Mouse (Mus musculus): ENCODE results near the gene 4930451I11Rik.

The 4930451I11Rik gene

DNA sequence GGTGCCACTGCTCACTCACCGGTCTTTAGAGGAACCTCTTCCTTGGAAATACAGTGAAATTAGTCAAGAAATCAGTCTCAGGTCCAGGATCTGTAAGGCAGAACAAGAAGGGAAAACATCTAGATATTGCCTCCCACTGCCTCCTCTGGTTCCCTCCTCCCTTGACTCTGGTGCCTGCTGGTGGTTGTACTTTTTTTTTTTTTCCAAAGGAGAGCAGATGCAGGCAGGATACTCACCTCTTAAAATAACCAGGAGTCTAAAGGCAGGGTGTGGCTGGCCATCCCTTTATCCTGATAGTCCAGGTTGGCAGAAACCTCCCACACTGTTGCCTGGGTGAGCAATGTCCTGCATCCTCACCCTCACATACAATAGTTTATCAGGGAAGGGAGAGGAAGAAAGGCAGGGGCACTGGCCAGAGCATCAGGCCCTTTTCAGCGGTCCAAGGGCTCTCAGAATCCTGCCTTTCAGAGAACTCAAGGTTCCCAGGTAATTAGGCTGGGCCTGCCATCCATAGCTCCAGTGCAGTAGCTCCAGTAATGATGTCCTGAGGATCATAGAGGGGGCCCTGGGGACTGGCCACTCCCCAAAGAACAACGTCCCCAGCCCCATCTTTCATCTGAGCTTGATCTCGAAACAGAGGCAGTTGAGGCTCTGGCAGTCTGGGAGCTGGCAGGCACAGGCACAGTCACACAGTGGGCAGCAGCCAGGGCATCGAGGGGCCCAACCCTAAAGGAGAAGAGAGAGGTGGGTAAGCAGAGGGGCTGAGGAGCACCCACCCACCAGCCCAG, 31.0 kb downstream of the 4930451I11Rik start:
- in situ Hi-C loops (cut with MboI, MseI) = no loop called here

DNA sequence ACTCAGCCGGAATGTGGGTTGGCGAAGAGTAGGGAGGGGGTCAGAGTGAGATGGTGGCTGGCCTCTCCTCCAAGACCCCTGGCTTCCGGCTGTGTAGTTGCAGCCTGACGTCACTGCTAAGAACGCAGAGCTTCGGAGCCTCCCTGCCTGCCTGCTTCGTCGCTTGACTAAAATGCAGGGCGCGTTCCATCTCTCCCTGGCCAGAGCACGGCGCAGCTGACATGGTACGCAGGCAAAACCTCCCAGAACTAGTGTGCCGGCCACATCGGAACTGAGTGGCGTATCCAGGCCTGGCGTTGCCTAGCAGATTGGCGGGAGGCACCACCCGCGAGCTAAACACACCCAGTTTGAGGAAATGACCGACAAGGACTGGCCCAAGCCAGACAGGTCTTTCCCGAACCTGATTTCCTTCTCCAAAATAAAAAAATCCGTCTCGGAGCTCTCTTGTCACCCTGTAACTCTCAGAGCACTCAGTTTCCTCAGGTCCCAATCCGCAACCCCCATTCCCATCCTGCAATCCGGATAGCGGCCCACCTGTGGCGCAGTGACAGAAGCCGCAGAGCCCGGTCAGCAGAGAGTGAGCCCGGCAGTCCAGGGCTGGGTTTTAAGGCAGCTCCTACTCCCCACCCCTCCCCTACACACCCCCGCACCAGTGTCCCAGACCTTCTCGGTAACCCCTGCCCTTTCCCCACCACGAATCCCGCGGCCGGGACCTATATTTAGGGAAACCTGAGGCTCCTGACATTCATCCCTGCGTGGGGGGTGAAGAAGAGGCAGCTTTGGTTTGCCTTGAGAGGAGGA, 31.8 kb downstream of the 4930451I11Rik start:
- in situ Hi-C loops (cut with MboI, MseI) = loop anchor here (5.0 kb wide), 1 partner anchor 97 kb away; no protein-coding TSS in a partner anchor

DNA sequence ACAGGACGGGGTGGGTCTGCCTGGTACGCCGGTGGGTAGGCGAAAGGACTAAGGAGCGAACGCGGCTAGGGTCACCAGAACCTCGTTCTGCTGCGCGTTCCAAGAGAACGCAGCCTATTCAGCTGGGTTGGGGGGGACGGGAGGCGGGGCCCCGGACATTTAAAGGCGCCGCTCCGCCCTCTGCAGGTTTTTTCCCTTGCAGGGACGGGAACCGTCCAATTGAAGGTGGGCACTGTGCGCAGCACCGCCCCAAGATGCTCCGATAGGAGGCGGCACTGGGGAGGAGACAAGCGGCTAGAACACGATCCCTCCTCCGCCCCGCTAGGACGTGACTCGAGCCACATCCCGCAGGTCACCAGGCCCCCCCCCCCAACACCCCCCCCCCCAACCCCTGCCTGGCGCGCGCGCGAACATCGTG, 32.4 kb downstream of the 4930451I11Rik start:
- in situ Hi-C loops (cut with MboI, MseI) = loop anchor here (5.0 kb wide), 1 partner anchor 97 kb away; no protein-coding TSS in a partner anchor

DNA sequence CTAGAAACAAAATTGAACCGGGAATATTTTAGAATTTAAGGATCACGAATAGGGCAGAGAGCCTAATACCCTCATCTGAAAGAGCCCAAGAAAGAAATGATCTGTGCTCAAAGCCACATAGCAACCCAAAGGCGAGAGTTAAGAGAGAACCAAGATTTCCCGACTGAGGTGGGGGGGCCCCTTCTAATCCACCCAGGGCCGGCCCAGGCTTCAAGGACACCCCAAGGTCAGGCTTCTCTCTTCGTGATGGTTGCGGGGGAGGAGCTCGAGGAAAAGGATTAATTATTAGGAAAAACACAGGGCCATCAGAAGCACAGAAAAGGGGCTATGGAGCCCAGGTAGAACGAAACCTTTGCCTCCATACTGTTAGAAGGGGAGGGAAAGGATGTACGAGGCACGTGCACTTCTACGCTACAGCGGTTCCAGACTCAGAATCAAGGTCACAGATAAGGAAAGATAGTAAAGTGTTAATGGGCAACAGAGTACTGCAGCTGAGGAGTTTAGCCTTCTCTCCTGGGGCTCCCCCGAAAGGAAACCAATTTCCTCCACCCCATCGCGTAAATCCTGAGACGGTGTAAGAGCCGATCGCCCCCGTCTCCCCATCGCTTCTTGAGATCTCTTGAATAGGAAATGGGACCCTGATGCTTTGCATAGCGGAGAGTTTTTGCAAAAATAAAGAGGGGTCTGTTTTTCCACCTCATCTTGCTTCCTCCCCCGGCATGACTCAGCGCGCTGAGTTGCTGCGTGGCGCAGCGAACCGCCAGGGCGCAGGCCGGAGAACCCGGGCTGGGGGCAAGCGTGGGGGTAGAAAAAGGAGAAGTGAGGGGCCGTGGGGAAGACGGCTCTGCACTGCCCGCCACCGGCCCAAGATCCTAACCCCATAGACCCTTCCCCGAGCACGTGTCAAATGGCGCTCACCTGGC, 33.1 kb downstream of the 4930451I11Rik start:
- in situ Hi-C loops (cut with MboI, MseI) = loop anchor here (5.0 kb wide), 1 partner anchor 96 kb away; no protein-coding TSS in a partner anchor

DNA sequence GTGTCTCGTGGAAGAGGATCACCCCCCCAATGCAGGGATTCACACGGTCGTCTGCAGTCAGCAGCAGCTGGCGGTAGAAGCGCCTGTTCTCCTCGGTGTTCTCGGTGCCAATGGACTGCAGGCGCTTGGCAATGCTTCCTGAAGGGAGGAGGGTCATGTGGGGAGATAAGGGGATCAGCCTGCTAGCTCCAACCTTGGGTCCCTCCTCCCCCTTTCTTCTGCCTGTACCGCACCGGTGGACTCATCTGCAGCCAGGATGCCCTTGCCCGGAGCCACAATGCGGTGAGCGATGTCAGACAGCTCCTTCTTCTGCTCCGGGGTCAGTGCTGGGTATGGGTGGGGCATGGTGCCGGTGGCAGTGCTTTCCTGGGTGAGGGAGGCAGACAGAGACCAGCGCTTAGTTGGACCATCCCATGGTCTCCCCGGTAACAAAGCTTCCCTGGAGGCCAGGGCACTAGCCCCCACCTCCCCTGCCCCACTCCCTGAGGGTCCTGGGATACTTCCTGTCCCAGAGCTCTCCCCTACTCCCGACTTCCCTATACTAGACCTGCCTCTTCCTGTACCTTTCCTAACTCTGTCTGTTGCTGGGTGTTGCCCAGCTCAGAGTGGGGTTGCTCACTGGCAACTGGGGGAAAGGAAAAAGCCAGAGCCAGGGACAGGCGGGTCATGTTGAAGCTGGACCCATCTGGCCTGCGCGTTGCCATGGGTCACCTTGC, 33.9 kb downstream of the 4930451I11Rik start, which contains the start of gene Fam57b:
TSS of gene Fam57b (plus strand) at position 258 of the 716 bp plus-strand sequence.
- in situ Hi-C loops (cut with MboI, MseI) = loop anchor here (5.0 kb wide), 1 partner anchor 95 kb away; no protein-coding TSS in a partner anchor

DNA sequence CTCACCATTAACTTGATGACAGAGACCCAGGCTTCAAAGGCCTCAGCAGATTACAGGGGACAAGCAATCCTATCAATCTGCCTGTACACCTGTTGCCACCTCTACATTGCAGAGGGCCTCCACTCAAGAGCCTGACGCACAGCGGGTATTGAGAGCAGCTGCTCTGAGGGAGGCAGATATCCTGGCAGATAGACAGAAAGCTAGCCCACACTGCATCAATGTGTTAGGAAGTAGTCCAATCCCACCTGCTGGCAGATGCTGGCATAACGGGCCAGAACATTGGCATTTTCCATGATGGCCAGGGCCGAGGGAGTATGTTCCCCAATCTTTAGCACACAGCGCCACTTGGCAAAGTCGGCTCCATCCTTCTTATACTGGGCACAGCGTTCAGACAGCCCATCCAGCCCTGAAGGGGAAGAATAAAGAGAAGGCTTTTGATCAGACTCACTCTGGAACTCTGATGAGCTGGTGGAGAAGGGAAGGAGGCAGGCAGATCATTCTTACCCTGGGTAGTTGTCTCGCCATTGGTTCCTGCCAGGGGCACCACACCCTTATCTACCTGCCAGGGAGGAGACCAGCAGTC, 35.0 kb downstream of the 4930451I11Rik start:
- in situ Hi-C loops (cut with MboI, MseI) = loop anchor here (5.0 kb wide), 1 partner anchor 94 kb away; no protein-coding TSS in a partner anchor

DNA sequence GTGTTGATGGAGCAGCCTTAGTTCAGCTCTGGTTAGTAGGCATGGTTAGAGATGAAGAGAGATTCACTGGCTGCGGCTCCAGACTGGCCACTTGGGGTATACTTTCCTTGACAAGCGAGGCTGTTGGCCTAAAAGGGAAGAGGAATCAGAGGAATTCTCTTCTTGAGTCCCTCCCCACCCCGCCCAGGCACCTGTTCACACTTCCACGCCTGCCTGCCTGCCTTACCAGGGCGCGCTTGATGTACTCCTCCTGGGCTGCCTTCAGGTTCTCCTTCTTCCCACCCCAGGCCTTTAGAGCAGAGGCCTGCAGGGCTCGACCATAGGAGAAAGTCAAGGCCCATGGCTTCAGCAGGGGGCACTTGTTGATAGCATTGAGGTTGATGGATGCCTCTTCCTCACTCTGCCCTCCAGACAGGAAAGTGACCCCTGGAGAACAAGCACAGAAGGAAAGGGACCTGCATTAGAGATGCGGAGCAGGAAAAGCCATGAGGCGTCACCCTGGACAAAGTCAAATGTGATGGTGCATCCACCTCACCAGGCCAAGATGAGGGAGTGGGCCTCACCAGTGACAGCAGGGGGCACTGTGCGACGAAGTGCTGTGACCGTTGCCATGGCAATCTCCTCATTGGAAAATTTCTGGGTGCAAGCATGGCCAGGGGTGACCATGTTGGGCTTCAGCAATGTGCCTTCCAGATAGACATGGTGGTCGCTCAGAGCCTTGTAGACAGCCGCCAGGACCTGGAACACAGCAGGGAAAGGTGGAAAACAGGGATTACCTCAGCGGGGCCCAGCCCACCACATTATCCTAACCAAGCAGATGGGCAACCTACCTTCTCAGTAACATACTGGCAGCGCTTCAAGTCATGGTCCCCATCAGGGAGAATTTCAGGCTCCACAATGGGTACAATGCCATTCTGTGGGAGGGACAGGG, 35.8 kb downstream of the 4930451I11Rik start:
- in situ Hi-C loops (cut with MboI, MseI) = loop anchor here (5.0 kb wide), 1 partner anchor 93 kb away; no protein-coding TSS in a partner anchor

DNA sequence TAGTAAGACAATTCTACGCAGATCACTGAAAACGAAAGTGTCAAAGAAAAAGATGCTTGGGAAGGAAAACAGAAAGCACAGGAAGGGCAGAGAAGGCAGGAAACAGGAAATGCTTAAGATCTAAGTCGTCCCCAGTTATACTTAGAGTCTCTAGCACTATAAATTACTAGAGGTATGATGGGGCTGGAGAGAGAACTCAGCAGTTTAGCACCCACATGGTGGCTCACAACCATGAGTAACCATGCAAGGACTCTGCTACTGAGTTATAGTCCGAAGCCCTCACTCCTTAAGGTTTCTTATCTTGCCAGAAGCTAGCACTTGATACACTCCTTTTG, 37.2 kb downstream of the 4930451I11Rik start:
- in situ Hi-C loops (cut with MboI, MseI) = no loop called here

DNA sequence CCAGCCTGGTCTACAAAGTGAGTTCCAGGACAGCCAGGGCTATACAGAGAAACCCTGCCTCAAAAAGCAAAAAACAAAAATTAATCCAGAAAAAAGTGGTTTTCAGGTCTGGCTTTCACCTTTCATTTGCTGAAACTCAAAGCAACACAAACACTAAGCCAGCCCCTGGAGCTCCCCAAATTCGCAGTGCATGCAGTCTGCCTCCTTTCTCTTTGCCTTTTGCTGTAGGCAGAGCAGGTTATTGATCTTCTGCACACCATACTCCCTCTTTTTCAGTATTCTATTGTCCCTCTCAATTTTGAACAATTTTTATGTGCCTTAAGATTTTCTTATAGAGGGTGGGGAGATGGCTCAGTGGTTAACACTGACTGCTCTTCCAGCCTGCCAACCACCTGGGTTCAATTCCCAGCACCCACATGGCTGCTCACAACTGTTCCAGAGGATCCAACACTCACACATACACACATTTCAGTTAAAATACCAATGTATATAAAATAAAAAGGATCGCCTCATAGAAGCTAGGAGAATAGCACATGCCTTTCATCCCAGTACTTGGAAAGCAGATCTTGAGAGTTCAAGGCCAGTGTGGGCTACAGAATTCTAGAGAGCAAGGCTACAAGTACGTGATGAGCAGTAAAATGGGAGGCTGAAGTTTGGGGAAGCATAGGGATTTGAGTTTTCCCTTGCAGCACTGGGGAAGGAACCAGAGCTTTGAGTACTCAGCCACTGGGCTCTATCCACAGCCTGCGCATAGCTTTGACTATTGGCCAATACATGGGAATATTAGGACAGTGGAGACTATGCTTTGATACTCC, 37.8 kb downstream of the 4930451I11Rik start:
- in situ Hi-C loops (cut with MboI, MseI) = no loop called here

DNA sequence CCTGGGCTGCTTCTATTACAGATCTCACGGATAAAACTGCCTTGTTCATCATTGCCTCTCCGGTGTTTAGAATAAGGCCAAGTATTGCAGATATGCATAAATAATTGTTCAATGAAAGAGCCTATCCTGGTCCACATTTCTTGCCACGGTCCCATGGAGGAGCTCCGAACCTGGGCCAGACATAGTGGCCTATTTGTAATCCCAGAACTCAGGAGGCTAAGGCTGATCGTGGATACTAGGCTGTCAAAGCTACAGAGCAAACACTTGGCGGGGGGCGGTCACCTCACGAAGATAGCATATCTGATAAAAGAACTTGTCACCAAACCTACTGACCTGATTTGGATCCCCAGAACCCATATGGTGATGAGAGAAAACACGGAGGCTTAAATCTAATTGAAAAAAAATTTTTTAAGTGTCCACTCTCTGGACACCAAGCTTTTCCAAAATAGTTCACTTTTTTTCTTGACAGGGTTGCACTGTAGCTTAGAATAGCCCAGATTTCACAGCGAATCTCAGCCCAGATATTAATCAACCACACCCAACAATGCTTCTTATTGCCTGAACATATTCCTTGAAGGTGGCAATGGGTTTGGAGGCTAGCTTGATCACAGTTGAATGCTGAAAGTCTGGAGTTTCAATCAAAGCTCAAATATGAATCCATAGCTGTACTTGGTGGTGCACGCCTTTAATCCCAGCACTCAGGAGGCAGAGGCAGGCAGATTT, 38.6 kb downstream of the 4930451I11Rik start:
- in situ Hi-C loops (cut with MboI, MseI) = no loop called here

DNA sequence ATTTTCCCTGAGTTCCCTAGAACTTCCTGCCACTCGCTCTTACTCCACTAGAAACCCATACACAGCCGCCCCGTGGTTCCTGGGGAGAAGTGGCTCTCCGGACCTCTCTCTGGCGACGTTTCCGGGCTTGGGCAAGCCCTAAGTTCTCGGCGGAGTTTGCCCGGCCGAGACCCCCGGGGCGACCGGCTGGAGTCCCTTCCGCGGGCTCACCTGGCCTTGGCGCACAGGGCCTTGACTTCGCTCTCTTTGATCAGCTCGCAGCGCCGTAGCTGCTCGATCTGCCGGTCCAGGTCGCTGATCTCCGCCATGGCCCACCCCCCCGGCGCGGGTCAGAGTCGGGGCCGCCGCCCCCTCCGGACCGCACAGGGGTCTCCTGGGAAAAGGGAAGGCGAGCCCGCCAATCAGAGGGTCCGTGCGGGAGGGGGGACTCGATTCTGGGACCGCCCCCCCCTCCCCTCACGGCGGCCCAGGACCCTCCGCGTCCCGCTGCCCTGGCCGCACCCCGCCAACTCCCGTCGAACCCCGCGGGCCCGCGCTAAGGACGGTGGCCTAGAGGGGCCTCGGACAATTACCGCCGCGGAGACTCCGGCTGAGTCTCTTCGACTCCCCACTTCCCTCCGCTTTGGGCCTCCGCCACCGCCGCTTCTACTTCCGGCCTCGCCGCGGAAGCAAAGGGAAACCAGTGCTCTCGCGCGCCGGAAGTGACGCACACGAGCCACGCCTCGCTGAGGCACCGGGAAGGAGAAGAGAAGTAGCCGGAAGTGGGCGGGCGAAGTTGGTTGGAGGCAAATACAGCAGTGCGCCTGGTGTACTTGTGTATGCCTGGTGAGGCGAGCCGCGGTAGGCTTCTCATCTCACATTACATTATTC, 39.4 kb downstream of the 4930451I11Rik start, which contains the start of gene Ppp4c:
TSS of gene Ppp4c (minus strand) at position 646 of the 870 bp plus-strand sequence.
- in situ Hi-C loops (cut with MboI, MseI) = no loop called here

DNA sequence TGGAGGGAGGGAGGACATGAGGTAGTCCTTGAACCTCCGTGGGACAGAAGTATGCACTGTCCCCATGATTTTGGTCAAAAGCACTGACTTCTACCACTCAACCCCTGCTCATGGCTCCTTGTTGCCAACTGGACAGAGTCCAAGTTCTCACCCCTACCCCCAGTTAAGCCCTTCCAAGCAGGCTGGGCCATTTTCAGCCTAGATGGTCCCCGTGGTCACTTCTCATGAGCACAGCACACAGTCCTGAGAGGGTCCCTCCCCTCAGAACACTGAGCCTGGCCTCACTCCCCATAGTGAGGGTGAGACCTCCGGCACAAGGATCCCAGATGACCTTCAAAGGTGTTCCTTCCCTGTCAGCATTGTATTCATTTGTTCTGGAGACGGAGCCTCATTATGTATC, 42.3 kb downstream of the 4930451I11Rik start:
- in situ Hi-C loops (cut with MboI, MseI) = no loop called here

DNA sequence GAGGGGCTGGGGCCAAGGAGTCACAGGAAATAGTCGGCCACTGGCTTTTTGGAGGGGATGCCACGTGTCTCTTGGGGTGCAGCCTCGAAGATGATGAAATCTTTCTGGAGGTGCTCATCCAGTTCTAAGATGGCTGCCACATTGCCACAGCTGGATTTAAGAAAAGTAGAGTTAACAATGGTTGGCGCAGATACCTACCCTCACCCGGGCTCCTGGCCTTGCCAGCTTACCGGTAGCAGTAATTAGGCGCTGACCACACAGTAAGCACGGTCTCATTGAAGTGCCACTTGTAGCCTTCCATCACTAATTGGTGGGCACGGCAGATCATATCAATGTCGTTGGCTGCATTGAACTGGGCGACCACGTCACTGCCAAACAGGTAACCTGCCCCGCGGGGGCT, 45.3 kb downstream of the 4930451I11Rik start:
- in situ Hi-C loops (cut with MboI, MseI) = no loop called here

DNA sequence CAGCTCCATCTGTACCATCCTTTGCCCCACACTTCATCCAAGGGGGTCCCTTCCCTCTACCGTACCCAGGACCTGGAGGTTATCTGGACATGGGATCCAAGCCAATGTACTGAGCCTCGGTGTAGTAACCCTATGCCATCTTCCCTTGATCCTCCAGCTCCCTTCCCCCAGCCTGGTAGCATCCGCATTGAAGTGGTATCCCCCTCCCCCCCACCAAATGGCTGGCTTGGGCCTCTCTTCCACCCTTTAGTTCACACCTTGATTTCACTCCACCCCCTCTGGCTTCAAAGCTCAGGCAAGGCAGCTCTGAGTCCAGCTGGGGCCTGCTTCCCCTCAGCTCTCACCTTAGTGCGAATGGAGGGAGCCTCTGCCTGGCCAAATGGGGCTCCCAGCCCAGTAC, 46.4 kb downstream of the 4930451I11Rik start:
- in situ Hi-C loops (cut with MboI, MseI) = no loop called here

DNA sequence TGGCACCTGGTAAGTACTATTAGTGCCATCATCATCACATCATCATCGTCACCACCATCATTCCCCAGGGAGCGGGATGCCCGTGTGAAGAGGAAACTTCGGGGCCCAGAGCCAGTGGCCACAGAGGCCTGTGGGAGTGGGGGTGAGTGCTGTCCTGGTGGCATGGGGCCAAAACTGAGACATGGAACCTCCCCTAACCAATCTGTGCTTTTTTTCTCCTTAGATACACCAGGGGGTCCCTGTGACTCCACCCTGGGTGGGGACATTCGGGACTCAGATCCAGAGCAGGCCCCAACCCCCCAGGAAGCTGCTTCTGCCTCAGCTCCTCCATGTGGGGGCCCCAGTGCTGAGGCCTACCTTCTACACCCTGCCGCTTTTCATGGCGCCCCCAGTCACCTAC, 47.0 kb downstream of the 4930451I11Rik start:
- in situ Hi-C loops (cut with MboI, MseI) = no loop called here

DNA sequence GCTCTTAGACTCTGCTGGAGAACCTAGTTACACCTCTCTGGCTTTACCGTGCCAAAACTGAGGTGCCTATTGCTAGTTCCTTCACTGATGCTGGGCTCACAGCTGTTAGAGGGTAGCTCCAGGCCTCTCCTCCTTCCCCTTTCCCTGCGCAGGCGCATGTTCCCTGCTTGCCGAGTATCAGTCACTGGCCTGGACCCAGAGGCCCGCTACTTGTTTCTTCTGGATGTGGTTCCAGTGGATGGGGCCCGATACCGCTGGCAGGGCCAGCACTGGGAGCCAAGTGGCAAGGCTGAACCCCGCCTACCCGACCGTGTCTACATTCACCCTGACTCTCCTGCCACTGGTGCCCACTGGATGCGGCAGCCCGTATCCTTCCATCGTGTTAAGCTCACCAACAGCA, 48.7 kb downstream of the 4930451I11Rik start:
- in situ Hi-C loops (cut with MboI, MseI) = no loop called here
